Mouse (Mus musculus): ENCODE measurements around the gene Rtraf. TPM values are rescaled to one million over a fixed set of nuclear protein-coding genes. Genes with fewer than 3 reads are reported as not detected.

Gene Rtraf
- total RNA-seq, 1 experiment from 2014 or later = 75.4 TPM

Other genes starting within 250 kb of the Rtraf start
- 1.9 and 2.1 TPM in 2 replicates for gene Gm2237, start 238.7 kb downstream of the Rtraf start, total RNA-seq (2021)
- not detected in 2 replicates for gene Gm5458, start 221.2 kb downstream of the Rtraf start, total RNA-seq (2021)
- gene Nid2, start 72.6 kb downstream of the Rtraf start, total RNA-seq (2021) = 44.7 and 46.2 TPM in 2 replicates
- gene Gng2, start 153.8 kb upstream of the Rtraf start, total RNA-seq (2021) = 32.7 and 44.4 TPM in 2 replicates

All from adrenal gland, postnatal 14 days (tissue).